In genomic region chr16:72645890-72646289, GRCm38 (mm10) we compare ENCODE assay signal across 18 mouse cellular contexts.
DNase-seq lines count a peak whose midpoint lies in the region; ATAC-seq and TF ChIP-seq lines count a peak whose summit lies in the region.
"Had no signal": no experiment of that assay in that cellular context is flagged by ENCODE, and none has a peak within 500 bp of the region (broad histone marks: within the 10 kb centered on the region; RNA-seq: fewer than 3 reads in every experiment).

No protein-coding gene starts in this region.

- no peak for ATAC-seq in lung, embryonic 16.5 days (ENCODE audit: low read depth)
- no peak for ATAC-seq in intestine, embryonic 15.5 days
- no peak for ATAC-seq in stomach, embryonic 14.5 days (ENCODE audit: insufficient number of reproducible peaks, insufficient read depth, low FRiP score, low read depth)
- ATAC-seq: forebrain, embryonic 15.5 days had no signal

- WGBS in lung, embryonic 16.5 days = 7% methylated on average over 8 of the region's 8 CpGs
- WGBS in lung, adult 2 months = 25% methylated on average over 8 of the region's 8 CpGs
- WGBS in intestine, embryonic 15.5 days = 32% methylated on average over 8 of the region's 8 CpGs
- WGBS in stomach, embryonic 14.5 days = 14% methylated on average over 8 of the region's 8 CpGs

- TF ChIP-seq POLR2A in lung, adult 2 months (IDR thresholded peaks at IDR 0.05; ENCODE audit: borderline replicate concordance, extremely low read depth, low read depth, low read length) = no peak

- H3K4me2 ChIP-seq in lung, embryonic 16.5 days (ENCODE audit: low read depth, low read length) = peak overlapping the region; percentile 59
- peak overlapping the region; percentile 33 for H3K4me2 ChIP-seq in intestine, embryonic 15.5 days (replicated peaks)
- peak overlapping the region; percentile 36 for H3K4me2 ChIP-seq in stomach, embryonic 14.5 days (replicated peaks; ENCODE audit: low read depth, low read length)
- H3K4me2 ChIP-seq: forebrain, embryonic 15.5 days; hindbrain, embryonic 14.5 days; neural tube, embryonic 13.5 days had no signal

- H3K9me3 ChIP-seq in lung, embryonic 16.5 days (ENCODE audit: control insufficient read depth, low read length) = no peaks in the 10 kb centered on the region
- no peaks in the 10 kb centered on the region for H3K9me3 ChIP-seq in intestine, embryonic 15.5 days
- H3K9me3 ChIP-seq in stomach, embryonic 14.5 days (ENCODE audit: control insufficient read depth, low read depth, low read length) = no peaks in the 10 kb centered on the region
- H3K9me3 ChIP-seq: forebrain, embryonic 15.5 days; neural tube, embryonic 13.5 days had no signal

- H3K4me3 ChIP-seq in lung, embryonic 16.5 days (ENCODE audit: low read length) = peak overlapping the region; percentile 38
- H3K4me3 ChIP-seq in lung, adult 2 months (replicated peaks; ENCODE audit: extremely low read depth, low read depth, low read length) = no peak overlapping the region
- no peak overlapping the region for H3K4me3 ChIP-seq in intestine, embryonic 15.5 days (replicated peaks)
- 0 out of 2 replicates have a peak overlapping the region, but pooled peaks have one; percentile 8 for H3K4me3 ChIP-seq in stomach, embryonic 14.5 days (ENCODE audit: low read depth, low read length)
- H3K4me3 ChIP-seq: forebrain, embryonic 15.5 days; neural tube, embryonic 13.5 days had no signal

- H3K27me3 ChIP-seq in lung, embryonic 16.5 days (ENCODE audit: control insufficient read depth, insufficient read depth, low read depth, low read length) = no peaks in the 10 kb centered on the region
- H3K27me3 ChIP-seq in intestine, embryonic 15.5 days (replicated peaks) = no peaks in the 10 kb centered on the region
- no peaks in the 10 kb centered on the region for H3K27me3 ChIP-seq in stomach, embryonic 14.5 days (ENCODE audit: control insufficient read depth, insufficient read depth, low read length)
- H3K27me3 ChIP-seq: CH12.LX; forebrain, embryonic 15.5 days; neural tube, embryonic 13.5 days had no signal

- TF ChIP-seq CTCF in lung, adult 2 months (IDR thresholded peaks at IDR 0.05; ENCODE audit: insufficient read depth, low read length) = no peak

- intact Hi-C loops in left cerebral cortex, postnatal 36 days (cut with DNase I) = no loop called here

- no peaks in the 10 kb centered on the region for H3K36me3 ChIP-seq in lung, embryonic 16.5 days (ENCODE audit: control insufficient read depth, insufficient read depth, low read length)
- no peaks in the 10 kb centered on the region for H3K36me3 ChIP-seq in intestine, embryonic 15.5 days
- no peaks in the 10 kb centered on the region for H3K36me3 ChIP-seq in stomach, embryonic 14.5 days (ENCODE audit: control insufficient read depth, insufficient read depth, low read length)
- H3K36me3 ChIP-seq: forebrain, embryonic 15.5 days; neural tube, embryonic 13.5 days had no signal

- DNase-seq in embryo, embryonic 10 days (ENCODE audit: low spot score) = peak; percentile 12
- DNase-seq in embryo, embryonic 9.5 days (ENCODE audit: extremely low spot score) = no peak
- no peak for DNase-seq in lung, adult 2 months
- no peak for DNase-seq in left cerebral cortex, postnatal 36 days (ENCODE audit: low spot score in 2 of 2)
- no peak for DNase-seq in gastrocnemius, adult 8-10 months (ENCODE audit: low spot score in 2 of 2)
- DNase-seq: cerebellum, adult 11-12 months; gastrocnemius, postnatal 25 days; kidney, adult 9 months; lung, postnatal 4 days; midbrain, embryonic 14.5 days; spleen, adult 18-20 months had no signal

- peak overlapping the region; percentile 36; the same call in 1 of the 2 replicates for H3K27ac ChIP-seq in lung, embryonic 16.5 days (ENCODE audit: low read length)
- H3K27ac ChIP-seq in intestine, embryonic 15.5 days = no peak overlapping the region
- no peak overlapping the region for H3K27ac ChIP-seq in stomach, embryonic 14.5 days (ENCODE audit: low read length)
- H3K27ac ChIP-seq: forebrain, embryonic 15.5 days; hindbrain, embryonic 14.5 days; neural tube, embryonic 13.5 days had no signal

- peak overlapping the region; percentile 51 for H3K9ac ChIP-seq in lung, embryonic 16.5 days (ENCODE audit: low read length)
- no peak overlapping the region for H3K9ac ChIP-seq in intestine, embryonic 15.5 days
- H3K9ac ChIP-seq in stomach, embryonic 14.5 days (replicated peaks; ENCODE audit: low read depth, low read length) = no peak overlapping the region
- H3K9ac ChIP-seq: forebrain, embryonic 15.5 days; hindbrain, embryonic 14.5 days; neural tube, embryonic 13.5 days had no signal

- peaks cover 12% of the 10 kb centered on the region for H3K4me1 ChIP-seq in lung, embryonic 16.5 days (replicated peaks; ENCODE audit: control insufficient read depth, insufficient read depth, low read length)
- H3K4me1 ChIP-seq in lung, adult 2 months (ENCODE audit: control insufficient read depth, insufficient read depth, low read length) = peaks cover 5% of the 10 kb centered on the region; the same call in 1 of the 2 replicates
- no peaks in the 10 kb centered on the region for H3K4me1 ChIP-seq in intestine, embryonic 15.5 days (replicated peaks)
- H3K4me1 ChIP-seq in stomach, embryonic 14.5 days (ENCODE audit: control insufficient read depth, insufficient read depth, low read length) = peaks cover 5% of the 10 kb centered on the region; the same call in 1 of the 2 replicates

Comparison
In these comparisons a context has a peak if more than half of its experiments do, and no peak if none do; other contexts are left out.
1. H3K4me3 ChIP-seq: peak in lung, embryonic 16.5 days (single experiment) and stomach, embryonic 14.5 days (single experiment); none in lung, adult 2 months (single experiment) and intestine, embryonic 15.5 days (single experiment).
2. Peak in every context shown above with its lines, with median percentiles within 50 percentile points of each other: H3K4me2 ChIP-seq.